Mouse (Mus musculus): ENCODE data around the gene Dse. TPM values are rescaled to one million over a fixed set of nuclear protein-coding genes. Genes with fewer than 3 reads are reported as not detected.

Dse gene
- polyA plus RNA-seq, 1 experiment from 2014 or later: 5.8 TPM

DNA sequence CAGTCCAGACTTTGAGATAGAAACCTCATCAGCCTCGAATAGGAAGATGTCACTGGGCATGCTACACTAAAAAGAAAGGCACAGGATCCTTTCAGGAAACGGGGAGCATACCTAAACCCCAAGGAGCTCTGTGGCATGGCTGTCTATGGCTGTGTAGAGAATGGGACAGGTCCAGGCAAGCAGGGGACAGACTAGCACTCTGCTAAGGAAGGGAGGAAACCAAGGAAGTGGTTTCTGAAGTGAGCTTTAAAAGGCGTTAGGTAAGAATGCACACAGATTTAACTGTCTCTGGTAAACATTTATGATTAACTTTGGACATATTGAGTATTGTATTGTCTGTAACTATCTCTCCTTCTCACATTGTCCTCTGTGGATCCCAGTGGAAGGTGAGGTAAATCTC is 10.2 kb downstream of the Dse start:
- no peak for ATAC-seq
- no peak for TF ChIP-seq CTCF (IDR thresholded peaks at IDR 0.05; ENCODE audit: low read depth)

DNA sequence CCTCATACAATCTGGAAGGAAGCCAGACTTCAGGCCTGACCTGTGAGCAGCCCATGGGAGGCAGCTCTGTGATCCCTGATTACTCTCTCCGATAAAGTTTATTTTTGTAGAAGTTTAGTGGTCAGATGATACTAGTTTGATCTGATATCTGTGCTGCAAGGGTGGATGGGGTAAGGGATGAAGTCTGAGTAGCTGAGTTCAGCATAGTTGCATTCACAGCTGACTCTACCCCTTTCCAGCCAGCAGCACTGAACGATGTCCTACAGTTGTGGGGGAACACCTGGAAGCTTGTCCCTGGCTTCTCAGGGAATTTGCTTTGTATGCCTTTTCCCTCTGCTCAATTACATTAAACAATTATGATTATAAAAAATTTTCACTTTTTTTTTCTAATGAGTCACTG is 12.6 kb downstream of the Dse start:
- no peak for TF ChIP-seq CTCF (IDR thresholded peaks at IDR 0.05; ENCODE audit: low read depth)
- 57% methylated on average over 2 of the region's 2 CpGs for WGBS
- ATAC-seq: no peak
- no peaks in the 10 kb centered on the region for H3K36me3 ChIP-seq (ENCODE audit: control insufficient read depth, insufficient read depth)
- H3K9ac ChIP-seq (ENCODE audit: low read depth, low read length): no peak overlapping the region
- H3K9me3 ChIP-seq (ENCODE audit: control insufficient read depth): no peaks in the 10 kb centered on the region
- no peak overlapping the region for H3K4me2 ChIP-seq (replicated peaks; ENCODE audit: low read depth)
- H3K27ac ChIP-seq (ENCODE audit: low read depth, low read length): no peak overlapping the region
- no peak overlapping the region for H3K4me3 ChIP-seq (ENCODE audit: low read depth, low read length)
- no peaks in the 10 kb centered on the region for H3K27me3 ChIP-seq (replicated peaks; ENCODE audit: control insufficient read depth, insufficient read depth, low read length)
- no peaks in the 10 kb centered on the region for H3K4me1 ChIP-seq (replicated peaks; ENCODE audit: control insufficient read depth, insufficient read depth, low read length)

More for the DNA sequence above, 10.2 kb downstream of the Dse start:
- H3K27ac ChIP-seq (ENCODE audit: low read depth, low read length): no peak overlapping the region
- H3K9me3 ChIP-seq (ENCODE audit: control insufficient read depth): no peaks in the 10 kb centered on the region
- no peaks in the 10 kb centered on the region for H3K27me3 ChIP-seq (replicated peaks; ENCODE audit: control insufficient read depth, insufficient read depth, low read length)
- H3K4me1 ChIP-seq (replicated peaks; ENCODE audit: control insufficient read depth, insufficient read depth, low read length): no peaks in the 10 kb centered on the region
- H3K9ac ChIP-seq (ENCODE audit: low read depth, low read length): no peak overlapping the region
- H3K4me2 ChIP-seq (replicated peaks; ENCODE audit: low read depth): no peak overlapping the region
- no peak overlapping the region for H3K4me3 ChIP-seq (ENCODE audit: low read depth, low read length)
- H3K36me3 ChIP-seq (ENCODE audit: control insufficient read depth, insufficient read depth): no peaks in the 10 kb centered on the region
- 81% methylated on average over 3 of the region's 3 CpGs for WGBS

DNA sequence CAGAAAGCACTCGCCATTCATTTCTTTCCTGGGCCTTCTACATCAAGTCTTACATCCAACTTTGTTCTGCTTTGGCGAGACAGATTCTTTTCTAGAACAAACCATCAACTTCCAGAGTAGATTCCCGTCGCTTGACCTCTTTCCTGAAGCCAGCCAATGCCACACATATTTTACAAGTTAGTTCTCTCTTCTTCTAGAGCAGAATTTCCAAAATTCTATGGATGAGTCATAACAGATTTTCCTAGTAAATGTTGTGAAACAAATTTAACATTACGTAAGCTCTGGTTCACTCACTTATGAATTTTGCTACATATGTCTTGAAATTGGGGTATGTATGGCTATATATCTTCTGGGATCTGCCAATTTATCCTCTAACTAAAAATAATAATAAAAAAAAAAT is 13.0 kb downstream of the Dse start:
- Histone ChIP-seq H3K4me2 (replicated peaks; ENCODE audit: low read depth) (no peak overlapping the region), H3K4me1 (replicated peaks; ENCODE audit: control insufficient read depth, insufficient read depth, low read length) (no peaks in the 10 kb centered on the region), H3K9ac (ENCODE audit: low read depth, low read length) (no peak overlapping the region), H3K27ac (ENCODE audit: low read depth, low read length) (no peak overlapping the region), H3K36me3 (ENCODE audit: control insufficient read depth, insufficient read depth) (no peaks in the 10 kb centered on the region), H3K9me3 (ENCODE audit: control insufficient read depth) (no peaks in the 10 kb centered on the region), H3K4me3 (ENCODE audit: low read depth, low read length) (no peak overlapping the region), H3K27me3 (replicated peaks; ENCODE audit: control insufficient read depth, insufficient read depth, low read length) (no peaks in the 10 kb centered on the region)
- no peak for ATAC-seq
- no peak for TF ChIP-seq CTCF (IDR thresholded peaks at IDR 0.05; ENCODE audit: low read depth)
- WGBS: 82% methylated on average over 5 of the region's 5 CpGs

DNA sequence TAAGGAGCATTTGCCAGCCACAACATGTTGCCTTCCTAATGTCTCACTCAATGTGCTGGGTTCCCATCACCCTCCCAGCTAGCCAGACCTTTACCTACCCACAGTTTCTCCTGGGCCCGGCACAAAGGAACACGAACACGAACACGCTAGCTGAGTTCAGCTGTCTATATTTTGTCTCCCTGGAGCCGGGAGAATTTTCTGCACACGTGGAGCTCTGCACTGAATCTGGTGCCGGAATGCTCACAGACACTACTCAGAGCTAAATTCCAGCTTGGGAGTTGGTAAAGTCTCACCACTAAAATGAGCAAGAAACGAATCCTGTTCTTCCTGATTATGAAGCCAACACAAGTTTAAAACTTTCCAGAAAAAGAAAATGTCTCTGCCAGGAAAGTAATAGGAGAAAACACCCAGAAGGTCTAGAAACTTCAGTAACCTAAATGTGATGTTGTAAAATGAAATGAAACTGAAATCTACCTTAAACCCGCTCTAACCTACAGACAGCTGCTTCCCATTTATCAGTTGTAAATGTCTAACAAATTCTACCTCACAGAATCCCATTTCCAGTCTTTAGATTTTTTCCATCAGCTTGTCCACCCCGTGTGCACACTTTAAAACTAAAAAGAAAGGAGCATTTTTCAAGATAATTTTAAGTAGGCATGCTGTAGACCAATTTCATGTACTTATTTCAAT is 20.8 kb downstream of the Dse start:
- H3K27me3 ChIP-seq (replicated peaks; ENCODE audit: control insufficient read depth, insufficient read depth, low read length): no peaks in the 10 kb centered on the region
- no peak overlapping the region for H3K27ac ChIP-seq (ENCODE audit: low read depth, low read length)
- 63% methylated on average over 10 of the region's 10 CpGs for WGBS
- no peaks in the 10 kb centered on the region for H3K4me1 ChIP-seq (replicated peaks; ENCODE audit: control insufficient read depth, insufficient read depth, low read length)
- no peaks in the 10 kb centered on the region for H3K36me3 ChIP-seq (ENCODE audit: control insufficient read depth, insufficient read depth)
- no peak overlapping the region for H3K4me2 ChIP-seq (replicated peaks; ENCODE audit: low read depth)
- H3K9me3 ChIP-seq (ENCODE audit: control insufficient read depth): no peaks in the 10 kb centered on the region
- no peak for TF ChIP-seq CTCF (IDR thresholded peaks at IDR 0.05; ENCODE audit: low read depth)
- ATAC-seq: no peak
- no peak overlapping the region for H3K9ac ChIP-seq (ENCODE audit: low read depth, low read length)
- H3K4me3 ChIP-seq (ENCODE audit: low read depth, low read length): no peak overlapping the region

DNA sequence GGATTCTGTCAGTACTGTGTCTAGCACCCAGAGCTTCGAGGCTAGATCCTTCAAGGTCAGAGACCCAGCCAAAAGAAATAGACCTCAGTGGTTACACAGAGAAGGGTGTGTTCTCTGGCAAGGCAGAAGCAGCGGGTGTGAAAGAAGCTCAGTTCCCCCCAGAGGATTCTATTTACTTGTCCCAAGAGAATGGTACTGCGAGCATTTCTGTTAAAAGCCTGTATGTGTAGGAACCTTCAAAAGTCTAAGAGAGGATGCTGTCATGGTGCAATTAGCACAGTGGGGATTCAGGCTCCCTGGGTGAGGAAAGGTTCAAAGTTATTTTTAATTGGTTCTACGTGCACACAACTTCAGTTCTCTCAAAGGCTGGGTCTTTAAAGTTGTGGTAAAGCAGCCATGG is 22.0 kb downstream of the Dse start:
- Histone ChIP-seq H3K9me3 (ENCODE audit: control insufficient read depth) (no peaks in the 10 kb centered on the region), H3K4me1 (replicated peaks; ENCODE audit: control insufficient read depth, insufficient read depth, low read length) (no peaks in the 10 kb centered on the region), H3K4me2 (replicated peaks; ENCODE audit: low read depth) (no peak overlapping the region), H3K4me3 (ENCODE audit: low read depth, low read length) (no peak overlapping the region), H3K9ac (ENCODE audit: low read depth, low read length) (no peak overlapping the region), H3K27me3 (replicated peaks; ENCODE audit: control insufficient read depth, insufficient read depth, low read length) (no peaks in the 10 kb centered on the region), H3K27ac (ENCODE audit: low read depth, low read length) (no peak overlapping the region), H3K36me3 (ENCODE audit: control insufficient read depth, insufficient read depth) (no peaks in the 10 kb centered on the region)
- TF ChIP-seq CTCF (IDR thresholded peaks at IDR 0.05; ENCODE audit: low read depth): no peak
- ATAC-seq: no peak
- 73% methylated on average over 4 of the region's 4 CpGs for WGBS

DNA sequence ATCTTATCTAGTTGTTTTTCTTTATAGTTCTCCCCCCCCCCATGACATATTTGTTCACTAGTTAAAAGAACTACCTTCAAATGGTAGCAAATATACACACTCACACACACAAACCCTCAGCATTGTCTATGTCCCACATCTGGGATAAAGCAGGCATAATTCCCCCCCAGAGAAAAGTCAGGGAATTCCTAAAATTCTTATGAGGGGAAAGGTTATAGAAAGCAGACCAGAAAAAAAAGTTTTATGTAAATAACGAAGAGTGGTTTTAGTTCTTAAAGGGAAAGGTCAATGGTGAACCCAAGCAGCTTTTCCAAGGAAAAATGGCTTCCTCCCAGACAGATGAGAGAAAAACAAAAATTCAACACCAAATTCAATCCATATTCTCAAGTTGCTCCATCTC is 22.6 kb downstream of the Dse start:
- no peak for ATAC-seq
- H3K4me2 ChIP-seq (replicated peaks; ENCODE audit: low read depth): no peak overlapping the region
- no peak for TF ChIP-seq CTCF (IDR thresholded peaks at IDR 0.05; ENCODE audit: low read depth)
- H3K27me3 ChIP-seq (replicated peaks; ENCODE audit: control insufficient read depth, insufficient read depth, low read length): no peaks in the 10 kb centered on the region
- H3K27ac ChIP-seq (ENCODE audit: low read depth, low read length): no peak overlapping the region
- H3K4me1 ChIP-seq (replicated peaks; ENCODE audit: control insufficient read depth, insufficient read depth, low read length): no peaks in the 10 kb centered on the region
- 50% methylated on average over 1 of the region's 1 CpGs for WGBS
- H3K36me3 ChIP-seq (ENCODE audit: control insufficient read depth, insufficient read depth): no peaks in the 10 kb centered on the region
- no peak overlapping the region for H3K4me3 ChIP-seq (ENCODE audit: low read depth, low read length)
- no peak overlapping the region for H3K9ac ChIP-seq (ENCODE audit: low read depth, low read length)
- no peaks in the 10 kb centered on the region for H3K9me3 ChIP-seq (ENCODE audit: control insufficient read depth)

DNA sequence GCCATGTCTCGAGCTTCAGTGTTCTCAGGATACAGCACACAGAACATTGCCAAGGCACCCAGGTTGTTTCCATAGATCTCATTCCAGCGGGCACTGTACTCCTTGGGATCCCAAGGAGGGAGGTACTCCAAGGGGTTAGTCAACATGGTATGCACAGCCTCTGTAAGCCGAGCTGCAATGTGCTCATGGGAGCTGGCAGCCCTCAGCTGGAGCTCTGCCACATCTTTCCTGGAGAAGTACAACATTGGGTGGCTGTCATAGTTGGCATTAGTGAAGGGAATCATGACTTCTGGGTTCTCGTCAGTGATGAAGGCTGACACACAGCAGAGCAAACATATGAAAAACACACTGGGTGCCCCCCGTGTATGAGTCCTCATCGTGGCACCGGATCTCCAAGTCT is 23.8 kb downstream of the Dse start:
- H3K9me3 ChIP-seq (ENCODE audit: control insufficient read depth): no peaks in the 10 kb centered on the region
- no peak overlapping the region for H3K9ac ChIP-seq (ENCODE audit: low read depth, low read length)
- 85% methylated on average over 7 of the region's 7 CpGs for WGBS
- no peaks in the 10 kb centered on the region for H3K4me1 ChIP-seq (replicated peaks; ENCODE audit: control insufficient read depth, insufficient read depth, low read length)
- H3K36me3 ChIP-seq (ENCODE audit: control insufficient read depth, insufficient read depth): no peaks in the 10 kb centered on the region
- no peak overlapping the region for H3K4me3 ChIP-seq (ENCODE audit: low read depth, low read length)
- no peak overlapping the region for H3K4me2 ChIP-seq (replicated peaks; ENCODE audit: low read depth)
- ATAC-seq: no peak
- H3K27me3 ChIP-seq (replicated peaks; ENCODE audit: control insufficient read depth, insufficient read depth, low read length): no peaks in the 10 kb centered on the region
- no peak for TF ChIP-seq CTCF (IDR thresholded peaks at IDR 0.05; ENCODE audit: low read depth)
- no peak overlapping the region for H3K27ac ChIP-seq (ENCODE audit: low read depth, low read length)
